Mouse (Mus musculus): ENCODE measurements around the gene Atf7. TPM values are rescaled to one million over a fixed set of nuclear protein-coding genes. Genes with fewer than 3 reads are reported as not detected.

The Atf7 gene
- polyA plus RNA-seq, 1 experiment: 31.0 TPM

- no peaks in the 10 kb centered on the region for H3K79me3 ChIP-seq (ENCODE audit: low read depth)
- no peaks in the 10 kb centered on the region for H3K27me3 ChIP-seq (ENCODE audit: control insufficient read depth, insufficient read depth, insufficient read length)
- TF ChIP-seq FOSL1 (IDR thresholded peaks at IDR 0.05; ENCODE audit: insufficient read depth, low read length, poor library complexity, severe bottlenecking) (no peak), MYOD1 (IDR thresholded peaks at IDR 0.05; ENCODE audit: control insufficient read depth, insufficient read length, low read depth) (no peak), CTCF (IDR thresholded peaks at IDR 0.05; ENCODE audit: control insufficient read depth, insufficient read depth, insufficient read length) (no peak), USF1 (IDR thresholded peaks at IDR 0.05; ENCODE audit: low read depth) (no peak), MAX (IDR thresholded peaks at IDR 0.05) (no peak), MYOG (IDR thresholded peaks at IDR 0.05; ENCODE audit: control insufficient read depth, extremely low read depth, insufficient read length) (no peak), CEBPB (IDR thresholded peaks at IDR 0.05; ENCODE audit: low read depth) (no peak)
- no peak overlapping the region for H3K4me3 ChIP-seq (ENCODE audit: insufficient read depth, poor library complexity, severe bottlenecking)
- H3K36me3 ChIP-seq (ENCODE audit: control insufficient read depth, insufficient read depth): peaks cover 44% of the 10 kb centered on the region
- H3ac ChIP-seq (ENCODE audit: control insufficient read depth, insufficient read length, low read depth): no peak overlapping the region
- peaks cover 11% of the 10 kb centered on the region for H3K79me2 ChIP-seq (ENCODE audit: control insufficient read depth, insufficient read depth)
Measured at GRCm38 (mm10) chr15:102506864-102507263, 118.4 kb downstream of the Atf7 start.

- H3ac ChIP-seq (ENCODE audit: control insufficient read depth, insufficient read length, low read depth): no peak overlapping the region
- no peaks in the 10 kb centered on the region for H3K79me3 ChIP-seq (ENCODE audit: low read depth)
- peaks cover 10% of the 10 kb centered on the region for H3K79me2 ChIP-seq (ENCODE audit: control insufficient read depth, insufficient read depth)
- TF ChIP-seq FOSL1 (IDR thresholded peaks at IDR 0.05; ENCODE audit: insufficient read depth, low read length, poor library complexity, severe bottlenecking): no peak
- TF ChIP-seq MYOG (IDR thresholded peaks at IDR 0.05; ENCODE audit: control insufficient read depth, extremely low read depth, insufficient read length): no peak
- TF ChIP-seq MAX (IDR thresholded peaks at IDR 0.05): no peak
- no peak for TF ChIP-seq CTCF (IDR thresholded peaks at IDR 0.05; ENCODE audit: control insufficient read depth, insufficient read depth, insufficient read length)
- no peak for TF ChIP-seq USF1 (IDR thresholded peaks at IDR 0.05; ENCODE audit: low read depth)
- no peak for TF ChIP-seq CEBPB (IDR thresholded peaks at IDR 0.05; ENCODE audit: low read depth)
- no peak for TF ChIP-seq MYOD1 (IDR thresholded peaks at IDR 0.05; ENCODE audit: control insufficient read depth, insufficient read length, low read depth)
- no peak overlapping the region for H3K4me3 ChIP-seq (ENCODE audit: insufficient read depth, poor library complexity, severe bottlenecking)
- no peaks in the 10 kb centered on the region for H3K27me3 ChIP-seq (ENCODE audit: control insufficient read depth, insufficient read depth, insufficient read length)
- peaks cover 48% of the 10 kb centered on the region for H3K36me3 ChIP-seq (ENCODE audit: control insufficient read depth, insufficient read depth)
Measured at GRCm38 (mm10) chr15:102506464-102506830, 118.8 kb downstream of the Atf7 start.

GRCm38 (mm10) chr15:102505770-102506463, 119.3 kb downstream of the Atf7 start:
- H3ac ChIP-seq (ENCODE audit: control insufficient read depth, insufficient read length, low read depth): no peak overlapping the region
- H3K4me3 ChIP-seq (ENCODE audit: insufficient read depth, poor library complexity, severe bottlenecking): no peak overlapping the region
- TF ChIP-seq MYOD1 (IDR thresholded peaks at IDR 0.05; ENCODE audit: control insufficient read depth, insufficient read length, low read depth) (no peak), USF1 (IDR thresholded peaks at IDR 0.05; ENCODE audit: low read depth) (no peak), CTCF (IDR thresholded peaks at IDR 0.05; ENCODE audit: control insufficient read depth, insufficient read depth, insufficient read length) (no peak), FOSL1 (IDR thresholded peaks at IDR 0.05; ENCODE audit: insufficient read depth, low read length, poor library complexity, severe bottlenecking) (no peak), CEBPB (IDR thresholded peaks at IDR 0.05; ENCODE audit: low read depth) (no peak), MAX (IDR thresholded peaks at IDR 0.05) (no peak), MYOG (IDR thresholded peaks at IDR 0.05; ENCODE audit: control insufficient read depth, extremely low read depth, insufficient read length) (no peak)
- no peaks in the 10 kb centered on the region for H3K79me3 ChIP-seq (ENCODE audit: low read depth)
- peaks cover 6% of the 10 kb centered on the region for H3K79me2 ChIP-seq (ENCODE audit: control insufficient read depth, insufficient read depth)
- no peaks in the 10 kb centered on the region for H3K27me3 ChIP-seq (ENCODE audit: control insufficient read depth, insufficient read depth, insufficient read length)
- H3K36me3 ChIP-seq (ENCODE audit: control insufficient read depth, insufficient read depth): peaks cover 54% of the 10 kb centered on the region

GRCm38 (mm10) chr15:102505073-102505769, 120.0 kb downstream of the Atf7 start:
- no peaks in the 10 kb centered on the region for H3K27me3 ChIP-seq (ENCODE audit: control insufficient read depth, insufficient read depth, insufficient read length)
- H3K79me3 ChIP-seq (ENCODE audit: low read depth): no peaks in the 10 kb centered on the region
- no peak overlapping the region for H3K4me3 ChIP-seq (ENCODE audit: insufficient read depth, poor library complexity, severe bottlenecking)
- peaks cover 61% of the 10 kb centered on the region for H3K36me3 ChIP-seq (ENCODE audit: control insufficient read depth, insufficient read depth)
- TF ChIP-seq MYOD1 (IDR thresholded peaks at IDR 0.05; ENCODE audit: control insufficient read depth, insufficient read length, low read depth) (no peak), MYOG (IDR thresholded peaks at IDR 0.05; ENCODE audit: control insufficient read depth, extremely low read depth, insufficient read length) (no peak), MAX (IDR thresholded peaks at IDR 0.05) (no peak), FOSL1 (IDR thresholded peaks at IDR 0.05; ENCODE audit: insufficient read depth, low read length, poor library complexity, severe bottlenecking) (no peak), USF1 (IDR thresholded peaks at IDR 0.05; ENCODE audit: low read depth) (no peak), CTCF (IDR thresholded peaks at IDR 0.05; ENCODE audit: control insufficient read depth, insufficient read depth, insufficient read length) (no peak), CEBPB (IDR thresholded peaks at IDR 0.05; ENCODE audit: low read depth) (no peak)
- no peak overlapping the region for H3ac ChIP-seq (ENCODE audit: control insufficient read depth, insufficient read length, low read depth)
- H3K79me2 ChIP-seq (ENCODE audit: control insufficient read depth, insufficient read depth): peaks cover 5% of the 10 kb centered on the region

GRCm38 (mm10) chr15:102503924-102504782, 121.1 kb downstream of the Atf7 start:
- TF ChIP-seq CTCF (IDR thresholded peaks at IDR 0.05; ENCODE audit: control insufficient read depth, insufficient read depth, insufficient read length): no peak
- H3K27me3 ChIP-seq (ENCODE audit: control insufficient read depth, insufficient read depth, insufficient read length): no peaks in the 10 kb centered on the region
- H3K79me3 ChIP-seq (ENCODE audit: low read depth): no peaks in the 10 kb centered on the region
- H3K4me3 ChIP-seq (ENCODE audit: insufficient read depth, poor library complexity, severe bottlenecking): no peak overlapping the region
- H3K79me2 ChIP-seq (ENCODE audit: control insufficient read depth, insufficient read depth): no peaks in the 10 kb centered on the region
- H3ac ChIP-seq (ENCODE audit: control insufficient read depth, insufficient read length, low read depth): no peak overlapping the region
- peaks cover 71% of the 10 kb centered on the region for H3K36me3 ChIP-seq (ENCODE audit: control insufficient read depth, insufficient read depth)

Measured in C2C12 (cell line).